Mouse (Mus musculus) MEL (cell line): ENCODE measurements around the gene Chid1. TPM values are rescaled to one million over a fixed set of nuclear protein-coding genes. Genes with fewer than 3 reads are reported as not detected.

Source experiments
- DNase-seq: peaks from one replicate; pipeline ENCODE4 v3.0.0; 2011; ENCODE audit warnings: low read depth, low spot score
- H3K27ac ChIP-seq: 2 replicates; pipeline ENCODE4 v1.5.1; 2012; ENCODE audit warnings: low read depth, mild to moderate bottlenecking, control low read depth, low read length, moderate library complexity; ENCODE audit not compliant: control insufficient read depth
- H3K27me3 ChIP-seq, 2 experiments: fragments of 150-350 bp in 1 of 2; sonication (generic) in 1 of 2; 2 replicates each; pipeline ENCODE4 v1.6.1; 2012; ENCODE audit warnings: low read length in 2 of 2, mild to moderate bottlenecking in 2 of 2, improper control_type of control experiment in 1 of 2, moderate library complexity in 1 of 2; ENCODE audit not compliant: insufficient read depth in 2 of 2, control insufficient read depth in 1 of 2
- H3K36me3 ChIP-seq, 2 experiments: 2 replicates each; pipeline ENCODE4 v1.6.1; 2012 to 2014; ENCODE audit warnings: low read length in 2 of 2, improper control_type of control experiment in 1 of 2, inconsistent platforms in 1 of 2, mild to moderate bottlenecking in 1 of 2; ENCODE audit not compliant: insufficient read depth in 2 of 2, control insufficient read depth in 1 of 2
- H3K4me1 ChIP-seq, 2 experiments: fragments of 150-350 bp in 1 of 2; sonication (generic) in 1 of 2; 2 replicates each; pipeline ENCODE4 v1.6.1; 2012; ENCODE audit warnings: low read length in 2 of 2, improper control_type of control experiment in 1 of 2, mild to moderate bottlenecking in 1 of 2; ENCODE audit not compliant: insufficient read depth in 2 of 2, control insufficient read depth in 1 of 2
- H3K4me3 ChIP-seq, 2 experiments: fragments of 150-350 bp in 1 of 2; sonication (generic) in 1 of 2; 2 replicates each; pipeline ENCODE4 v1.5.1; 2012; ENCODE audit warnings: low read depth in 2 of 2, low read length in 2 of 2, mild to moderate bottlenecking in 2 of 2, moderate library complexity in 2 of 2, control low read depth in 1 of 2, improper control_type of control experiment in 1 of 2; ENCODE audit not compliant: control insufficient read depth in 1 of 2, insufficient read depth in 1 of 2
- H3K79me2 ChIP-seq: 2 replicates; pipeline ENCODE4 v1.6.1; 2012; ENCODE audit warnings: mild to moderate bottlenecking, low read length, moderate library complexity; ENCODE audit not compliant: control insufficient read depth, poor library complexity, insufficient read depth
- H3K9ac ChIP-seq: 2 replicates; pipeline ENCODE4 v1.6.1; 2012; ENCODE audit warnings: low read depth, mild to moderate bottlenecking, control low read depth, low read length, moderate library complexity; ENCODE audit not compliant: control insufficient read depth, poor library complexity, severe bottlenecking
- H3K9me3 ChIP-seq: fragments of 150-350 bp; sonication (generic); replicated peaks from 2 replicates; pipeline ENCODE4 v1.6.1; 2012; ENCODE audit warnings: mild to moderate bottlenecking, low read length, improper control_type of control experiment, moderate library complexity; ENCODE audit not compliant: insufficient read depth
- BHLHE40 ChIP-seq: IDR thresholded peaks from 2 replicates; pipeline ENCODE4 v1.6.1; 2012; ENCODE audit warnings: low read depth, mild to moderate bottlenecking, inconsistent platforms, low read length, improper control_type of control experiment, borderline replicate concordance
- CHD1 ChIP-seq: IDR thresholded peaks from 2 replicates; pipeline ENCODE4 v1.6.1; 2012; ENCODE audit warnings: low read depth, mild to moderate bottlenecking, inconsistent platforms, low read length, improper control_type of control experiment
- CHD2 ChIP-seq: IDR thresholded peaks from 2 replicates; pipeline ENCODE4 v1.6.1; 2011; ENCODE audit warnings: low read length, improper control_type of control experiment
- ETS1 ChIP-seq: IDR thresholded peaks from 2 replicates; pipeline ENCODE4 v1.6.1; 2012; ENCODE audit warnings: low read depth, mild to moderate bottlenecking, inconsistent platforms, low read length, improper control_type of control experiment, moderate library complexity
- GATA1 ChIP-seq: IDR thresholded peaks from 2 replicates; pipeline ENCODE4 v1.6.1; 2011; ENCODE audit warnings: low read depth, low read length, improper control_type of control experiment
- HCFC1 ChIP-seq: IDR thresholded peaks from 2 replicates; pipeline ENCODE4 v1.6.1; 2012; ENCODE audit warnings: low read depth, mild to moderate bottlenecking, inconsistent platforms, low read length, improper control_type of control experiment, moderate library complexity
- KAT2A ChIP-seq: conservative IDR thresholded peaks from 2 replicates; pipeline ENCODE4 v1.6.1; 2012; ENCODE audit warnings: low read depth, low read length, improper control_type of control experiment, inconsistent platforms
- MAX ChIP-seq: IDR thresholded peaks from 2 replicates; pipeline ENCODE4 v1.6.1; 2011; ENCODE audit warnings: low read length, improper control_type of control experiment
- MAZ ChIP-seq: IDR thresholded peaks from 2 replicates; pipeline ENCODE4 v1.6.1; 2012; ENCODE audit warnings: low read depth, mild to moderate bottlenecking, inconsistent platforms, low read length, improper control_type of control experiment
- MEF2A ChIP-seq: IDR thresholded peaks from 2 replicates; pipeline ENCODE4 v1.6.1; 2014; ENCODE audit warnings: low read depth, mild to moderate bottlenecking, inconsistent platforms, low read length, improper control_type of control experiment; ENCODE audit not compliant: poor library complexity, insufficient replicate concordance, severe bottlenecking; ENCODE audit errors: extremely low read depth
- MXI1 ChIP-seq: IDR thresholded peaks from 2 replicates; pipeline ENCODE4 v1.6.1; 2011; ENCODE audit warnings: mild to moderate bottlenecking, low read depth, low read length, improper control_type of control experiment
- MYB ChIP-seq: IDR thresholded peaks from 2 replicates; pipeline ENCODE4 v1.6.1; 2011; ENCODE audit warnings: mild to moderate bottlenecking, low read depth, low read length, improper control_type of control experiment
- MYC ChIP-seq: IDR thresholded peaks from 2 replicates; pipeline ENCODE4 v1.6.1; 2011; ENCODE audit warnings: low read depth, mild to moderate bottlenecking, low read length, improper control_type of control experiment, moderate library complexity
- NRF1 ChIP-seq: IDR thresholded peaks from 2 replicates; pipeline ENCODE4 v1.6.1; 2014; ENCODE audit warnings: low read depth, mild to moderate bottlenecking, inconsistent platforms, low read length, improper control_type of control experiment, moderate library complexity; ENCODE audit not compliant: poor library complexity, insufficient read depth, severe bottlenecking
- RCOR1 ChIP-seq: IDR thresholded peaks from 2 replicates; pipeline ENCODE4 v1.6.1; 2012; ENCODE audit warnings: low read depth, mild to moderate bottlenecking, inconsistent platforms, low read length, improper control_type of control experiment
- SIN3A ChIP-seq: IDR thresholded peaks from 2 replicates; pipeline ENCODE4 v1.6.1; 2012; ENCODE audit warnings: low read length, improper control_type of control experiment, inconsistent platforms
- TBP ChIP-seq: IDR thresholded peaks from 2 replicates; pipeline ENCODE4 v1.8.0; 2011; ENCODE audit warnings: low read depth, low read length, improper control_type of control experiment
- TCF12 ChIP-seq: IDR thresholded peaks from 2 replicates; pipeline ENCODE4 v1.6.1; 2014; ENCODE audit warnings: low read depth, mild to moderate bottlenecking, inconsistent platforms, low read length, improper control_type of control experiment, moderate library complexity
- UBTF ChIP-seq: IDR thresholded peaks from 2 replicates; pipeline ENCODE4 v1.6.1; 2012; ENCODE audit warnings: low read depth, mild to moderate bottlenecking, inconsistent platforms, low read length, improper control_type of control experiment, moderate library complexity, borderline replicate concordance; ENCODE audit not compliant: insufficient read depth
- USF1 ChIP-seq: IDR thresholded peaks from 2 replicates; pipeline ENCODE4 v1.6.1; 2014; ENCODE audit warnings: low read depth, mild to moderate bottlenecking, inconsistent platforms, low read length, improper control_type of control experiment, moderate library complexity
- USF2 ChIP-seq, 2 experiments: IDR thresholded peaks; 2 replicates each; pipeline ENCODE4 v1.6.1; 2011 to 2012; ENCODE audit warnings: improper control_type of control experiment in 2 of 2, low read length in 2 of 2, borderline replicate concordance in 1 of 2, inconsistent platforms in 1 of 2, low read depth in 1 of 2, mild to moderate bottlenecking in 1 of 2; ENCODE audit not compliant: insufficient read depth in 1 of 2
- ZC3H11A ChIP-seq: IDR thresholded peaks from 2 replicates; pipeline ENCODE4 v1.6.1; 2012; ENCODE audit warnings: low read depth, mild to moderate bottlenecking, inconsistent platforms, low read length, improper control_type of control experiment
- ZMIZ1 ChIP-seq: IDR thresholded peaks from 2 replicates; pipeline ENCODE4 v1.6.1; 2012; ENCODE audit warnings: low read depth, mild to moderate bottlenecking, inconsistent platforms, low read length, improper control_type of control experiment, moderate library complexity
- polyA plus RNA-seq, 2 experiments: library from polyadenylated mRNA; stranded (reverse) in 1 of 2; unstranded in 1 of 2; fragments of >175 nt in 1 of 2; fragments of >200 nt in 1 of 2; gene quantifications; 2 replicates each; pipeline versions ENCODE4 v1.2.1 to v1.2.4; 2012; ENCODE audit warnings: low replicate concordance in 2 of 2, low read depth in 1 of 2; ENCODE audit not compliant: insufficient read length in 2 of 2, insufficient read depth in 1 of 2, missing spikeins in 1 of 2
- total RNA-seq: library from RNA; depleted of rRNA; stranded (reverse); fragments of 300-350 nt; gene quantifications from 2 replicates; pipeline ENCODE4 v1.2.3, GENCODE M21; 2012

The Chid1 gene
- total and polyA plus RNA-seq, 3 experiments, result 36.1 to 46.7 TPM; not detected in 1

DNA sequence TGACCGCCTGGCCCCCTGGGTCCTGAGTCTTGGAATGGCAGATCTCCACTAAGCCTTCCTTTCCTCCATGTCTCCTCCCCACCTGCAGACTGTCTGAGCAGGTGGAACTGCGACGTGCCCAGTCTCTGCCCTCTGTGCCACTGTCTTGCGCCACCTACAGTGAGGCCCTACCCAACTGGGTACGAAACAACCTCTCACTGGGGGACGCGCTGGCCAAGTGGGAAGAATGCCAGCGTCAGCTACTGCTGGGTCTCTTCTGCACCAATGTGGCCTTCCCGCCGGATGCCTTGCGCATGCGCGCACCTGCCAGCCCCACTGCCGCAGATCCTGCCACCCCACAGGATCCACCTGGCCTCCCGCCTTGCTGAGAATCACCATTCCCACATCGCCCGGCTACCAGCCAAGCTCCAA lies 80.4 kb downstream of the Chid1 start:
- H3K4me1 ChIP-seq, result peaks cover 0 to 6% of the 10 kb centered on the region in 2 experiments; a peak in 1 of 4 replicates
- TF ChIP-seq MYC, result no peak
- no peak for TF ChIP-seq USF1
- no peak for TF ChIP-seq MEF2A
- TF ChIP-seq ETS1, result no peak
- TF ChIP-seq KAT2A, result no peak
- TF ChIP-seq MXI1, result no peak
- no peak for TF ChIP-seq UBTF
- no peak for TF ChIP-seq MAX
- TF ChIP-seq RCOR1, result no peak
- no peak overlapping the region for H3K27ac ChIP-seq
- H3K79me2 ChIP-seq, result no peaks in the 10 kb centered on the region; the same call in 1 of the 2 replicates
- DNase-seq, result no peak
- no peaks in the 10 kb centered on the region for H3K9me3 ChIP-seq
- H3K4me3 ChIP-seq, result no peak overlapping the region
- no peak overlapping the region for H3K9ac ChIP-seq
- H3K36me3 ChIP-seq, result no peaks in the 10 kb centered on the region
- H3K27me3 ChIP-seq, result no peaks in the 10 kb centered on the region

GRCm38 (mm10) chr7:141458661-141459060 lies 81.0 kb downstream of the Chid1 start:
- no peaks in the 10 kb centered on the region for H3K27me3 ChIP-seq
- DNase-seq, result no peak

DNA sequence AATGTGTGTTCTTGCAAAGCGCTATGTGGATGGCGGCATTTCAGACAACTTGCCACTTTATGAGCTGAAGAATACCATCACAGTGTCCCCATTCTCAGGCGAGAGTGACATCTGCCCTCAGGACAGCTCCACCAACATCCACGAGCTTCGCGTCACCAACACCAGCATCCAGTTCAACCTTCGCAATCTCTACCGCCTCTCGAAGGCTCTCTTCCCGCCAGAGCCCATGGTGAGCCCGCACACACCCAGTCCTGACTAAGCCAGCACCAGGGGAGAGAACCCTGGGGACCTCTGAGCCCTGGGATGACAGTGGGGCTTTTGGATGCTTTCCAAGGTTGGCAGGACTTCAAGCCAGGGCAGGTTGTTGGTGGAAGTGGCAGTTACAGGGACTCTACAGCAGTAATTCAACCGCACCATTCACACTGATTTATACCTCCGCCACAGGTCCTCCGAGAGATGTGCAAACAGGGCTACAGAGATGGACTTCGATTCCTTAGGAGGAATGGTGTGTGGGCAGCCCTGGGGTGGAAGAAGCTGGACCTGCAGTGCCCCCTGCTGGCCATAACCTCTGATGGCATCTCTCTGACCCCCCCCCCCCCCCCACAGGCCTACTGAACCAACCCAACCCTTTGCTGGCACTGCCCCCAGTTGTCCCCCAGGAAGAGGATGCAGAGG lies 81.5 kb downstream of the Chid1 start:
- H3K9ac ChIP-seq, result no peak overlapping the region
- no peaks in the 10 kb centered on the region for H3K36me3 ChIP-seq
- no peak overlapping the region for H3K27ac ChIP-seq
- no peaks in the 10 kb centered on the region; the same call in 1 of the 2 replicates for H3K79me2 ChIP-seq
- no peaks in the 10 kb centered on the region for H3K9me3 ChIP-seq
- no peaks in the 10 kb centered on the region for H3K27me3 ChIP-seq
- peaks cover 0 to 6% of the 10 kb centered on the region in 2 experiments; a peak in 1 of 4 replicates for H3K4me1 ChIP-seq
- no peak overlapping the region for H3K4me3 ChIP-seq
- peak; percentile 53 for DNase-seq
- TF ChIP-seq ZMIZ1, result no peak
- no peak for TF ChIP-seq MAX
- TF ChIP-seq NRF1, result no peak
- no peak for TF ChIP-seq TBP
- TF ChIP-seq ZC3H11A, result 0 out of 2 replicates have a peak, but pooled peaks have one; percentile 2
- no peak for TF ChIP-seq USF2 (IDR thresholded peaks at IDR 0.05; ENCODE audit: borderline replicate concordance in 1 of 2, insufficient read depth in 1 of 2, low read depth in 1 of 2, low read length in 2 of 2)
- TF ChIP-seq UBTF, result no peak
- TF ChIP-seq SIN3A, result no peak
- TF ChIP-seq BHLHE40, result no peak
- TF ChIP-seq TCF12, result no peak
- TF ChIP-seq CHD1, result no peak
- no peak for TF ChIP-seq KAT2A
- no peak for TF ChIP-seq GATA1
- TF ChIP-seq ETS1, result no peak
- TF ChIP-seq MAZ, result no peak; the same call in 1 of the 2 replicates
- no peak for TF ChIP-seq HCFC1
- no peak for TF ChIP-seq MYB
- no peak for TF ChIP-seq CHD2
- TF ChIP-seq MXI1, result no peak

More at GRCm38 (mm10) chr7:141458661-141459060, 81.0 kb downstream of the Chid1 start:
- no peak overlapping the region for H3K27ac ChIP-seq
- no peak overlapping the region for H3K9ac ChIP-seq
- no peaks in the 10 kb centered on the region for H3K36me3 ChIP-seq
- no peaks in the 10 kb centered on the region for H3K9me3 ChIP-seq
- no peak for TF ChIP-seq TBP
- peaks cover 0 to 6% of the 10 kb centered on the region in 2 experiments; a peak in 1 of 4 replicates for H3K4me1 ChIP-seq
- no peaks in the 10 kb centered on the region; the same call in 1 of the 2 replicates for H3K79me2 ChIP-seq
- H3K4me3 ChIP-seq, result no peak overlapping the region
